Mouse (Mus musculus) layer of hippocampus, postnatal 25 days (tissue): ENCODE measurements around the gene Pomp. TPM values are rescaled to one million over a fixed set of nuclear protein-coding genes. Genes with fewer than 3 reads are reported as not detected.

Experiments used
- DNase-seq, 2 experiments: peaks; one replicate each; pipeline ENCODE4 v3.0.0; 2022; ENCODE audit warnings: mixed read lengths in 2 of 2, low spot score in 1 of 2; ENCODE audit errors: extremely low spot score in 1 of 2
- total RNA-seq, 2 experiments: library from RNA; stranded (reverse); gene quantifications; 2 replicates each; pipeline ENCODE4 v1.2.3; 2021

Pomp gene
- total RNA-seq, 2 experiments from 2014 or later, result 133 to 160 TPM

GRCm38 (mm10) chr5:147848164-147848863 lies 11.9 kb upstream of the Pomp start:
- DNase-seq, result peak; percentile 60 to 81

GRCm38 (mm10) chr5:147850194-147850593 lies 10.1 kb upstream of the Pomp start:
- no peak for DNase-seq

GRCm38 (mm10) chr5:147860076-147860448 lies 199 bp upstream of the Pomp start:
- DNase-seq, result no peak

DNA sequence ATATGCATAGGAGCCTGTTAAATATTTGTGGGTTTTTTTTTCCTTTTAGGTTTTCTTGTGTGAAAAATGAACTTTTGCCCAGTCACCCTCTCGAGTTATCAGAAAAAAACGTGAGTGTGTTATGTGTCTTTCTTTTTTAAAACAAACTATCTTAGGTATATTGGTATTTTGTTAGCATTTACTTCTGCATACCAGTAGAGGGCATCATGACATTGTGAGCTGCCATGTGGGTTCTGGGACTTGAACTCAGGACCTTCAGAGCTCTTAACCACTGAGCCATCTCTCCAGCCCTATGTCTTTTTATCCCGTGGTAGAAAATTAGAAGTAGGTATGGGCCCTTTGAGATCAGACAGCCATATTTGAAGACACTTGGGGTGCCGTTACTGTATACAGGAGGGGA lies 8.4 kb downstream of the Pomp start:
- DNase-seq, result no peak

GRCm38 (mm10) chr5:147869568-147869967 lies 9.3 kb downstream of the Pomp start:
- DNase-seq, result no peak

GRCm38 (mm10) chr5:147870296-147870695 lies 10.0 kb downstream of the Pomp start:
- no peak for DNase-seq

GRCm38 (mm10) chr5:147871091-147871820 lies 11.0 kb downstream of the Pomp start:
- DNase-seq, result no peak

DNA sequence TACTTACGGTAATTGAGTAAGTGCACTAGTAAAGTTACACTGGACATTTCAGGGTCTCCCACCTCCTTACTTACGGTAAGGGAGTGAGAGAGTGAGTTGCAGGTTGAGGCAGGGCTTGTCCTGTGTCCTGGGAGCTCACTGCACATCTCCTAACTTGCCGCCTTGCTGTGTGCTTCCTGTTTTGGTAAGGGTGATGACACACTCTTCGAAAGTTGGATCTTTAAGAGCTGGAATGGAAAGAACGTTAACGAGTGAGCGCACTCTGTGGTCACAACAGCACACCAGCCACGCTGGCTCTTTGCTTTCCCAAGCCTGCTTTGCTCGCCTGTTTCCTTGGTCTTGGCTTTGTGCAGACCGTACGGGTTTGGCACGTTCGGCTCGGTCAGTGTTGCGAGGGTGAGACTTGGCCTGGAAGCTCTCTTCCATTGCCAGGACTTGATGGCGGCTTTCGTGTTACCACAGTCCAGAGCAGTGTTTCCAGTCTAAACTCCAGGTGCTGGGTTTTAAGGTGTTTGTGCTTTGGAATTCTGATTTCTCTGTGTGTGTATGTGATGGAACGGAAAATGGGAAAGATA lies 14.3 kb downstream of the Pomp start:
- no peak for DNase-seq

DNA sequence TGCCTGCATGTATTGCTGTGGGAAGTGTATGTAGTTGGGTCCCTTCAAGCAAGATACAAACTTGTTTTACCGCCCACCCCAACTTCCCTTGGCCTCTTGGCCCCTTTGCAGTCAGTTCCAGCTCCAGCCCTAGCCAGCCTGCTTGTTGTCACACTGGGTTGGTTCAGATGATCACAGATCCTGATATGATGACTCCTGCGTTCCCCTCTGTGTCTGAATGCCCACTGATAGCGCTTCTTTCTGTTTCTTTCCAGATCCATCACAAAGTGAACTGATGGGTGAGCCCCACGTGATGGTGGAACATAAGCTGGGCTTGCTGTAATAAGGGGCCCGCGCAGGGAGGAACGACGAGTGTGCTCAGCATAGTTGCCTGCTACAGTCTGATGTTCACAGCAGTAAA lies 14.9 kb downstream of the Pomp start:
- no peak for DNase-seq

DNA sequence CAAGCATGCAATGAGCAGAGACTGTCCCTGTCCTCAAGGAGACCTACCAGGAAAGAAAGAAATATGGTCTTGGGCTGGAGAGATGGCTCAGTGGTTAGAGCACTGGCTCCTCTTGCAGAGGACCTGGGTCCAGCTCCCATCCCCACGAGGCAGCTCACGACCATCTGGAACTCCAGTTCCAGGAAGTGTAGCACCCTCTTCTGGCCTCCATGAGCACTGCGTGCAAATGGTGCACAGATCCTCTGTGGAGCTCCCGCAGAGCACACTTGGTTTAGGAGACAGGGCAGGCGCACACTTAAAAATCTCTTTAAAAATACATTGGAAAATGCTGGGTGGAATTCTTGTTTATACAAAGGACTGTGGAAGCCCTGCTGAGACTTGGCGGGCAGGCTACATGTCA lies 17.3 kb downstream of the Pomp start:
- DNase-seq, result no peak

- no peak for DNase-seq
Observed at GRCm38 (mm10) chr5:147879971-147880682, 19.9 kb downstream of the Pomp start.

GRCm38 (mm10) chr5:147883581-147883980 lies 23.3 kb downstream of the Pomp start:
- no peak for DNase-seq

DNA sequence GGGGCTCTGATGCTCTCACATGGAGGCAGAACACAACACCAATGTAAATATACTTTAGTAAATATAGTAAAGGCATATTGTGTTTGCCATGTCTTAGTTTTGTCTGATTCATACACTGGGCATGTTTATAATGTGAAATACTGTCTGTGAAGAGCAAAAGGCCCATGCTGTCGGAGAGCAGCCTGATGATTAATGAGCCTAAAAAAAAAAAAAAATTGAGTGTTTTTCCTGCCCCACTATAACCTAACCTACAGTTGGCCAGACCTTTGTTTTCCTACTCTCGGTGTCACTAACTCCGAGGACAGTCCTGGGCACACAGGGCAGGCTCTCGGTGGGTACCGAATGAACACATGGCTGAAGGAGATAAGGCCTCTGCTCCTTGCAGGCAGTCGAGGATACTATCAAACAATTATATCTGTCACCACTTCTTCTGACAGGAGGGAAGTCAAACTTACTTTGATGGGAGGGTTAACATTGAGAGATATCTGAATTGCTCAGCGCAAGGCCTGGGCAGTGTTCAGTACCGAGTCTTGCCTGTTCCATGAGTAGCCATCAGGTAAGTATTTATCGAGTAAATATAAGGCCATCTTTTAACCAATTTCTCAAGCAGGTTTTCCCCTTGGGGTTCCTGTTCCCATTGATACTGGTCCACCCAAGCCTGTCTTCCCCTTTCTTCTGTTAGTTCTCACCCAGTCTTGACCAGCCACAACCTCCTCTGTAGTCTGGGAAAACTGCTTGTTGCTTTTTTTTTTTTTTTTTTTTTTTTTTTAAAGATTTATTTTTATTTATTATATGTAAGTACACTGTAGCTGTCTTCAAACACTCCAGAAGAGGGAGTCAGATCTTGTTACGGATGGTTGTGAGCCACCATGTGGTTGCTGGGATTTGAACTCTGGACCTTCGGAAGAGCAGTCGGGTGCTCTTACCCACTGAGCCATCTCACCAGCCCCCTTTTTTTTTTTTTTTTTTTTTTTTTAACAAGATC lies 28.3 kb downstream of the Pomp start:
- DNase-seq, result no peak

- DNase-seq, result no peak
Observed at GRCm38 (mm10) chr5:147892735-147893134, 32.5 kb downstream of the Pomp start.

GRCm38 (mm10) chr5:147893143-147893542 lies 32.9 kb downstream of the Pomp start:
- DNase-seq, result no peak

GRCm38 (mm10) chr5:147893766-147894454 lies 33.6 kb downstream of the Pomp start:
- peak in 1 of 2 experiments; percentile 33 for DNase-seq

DNA sequence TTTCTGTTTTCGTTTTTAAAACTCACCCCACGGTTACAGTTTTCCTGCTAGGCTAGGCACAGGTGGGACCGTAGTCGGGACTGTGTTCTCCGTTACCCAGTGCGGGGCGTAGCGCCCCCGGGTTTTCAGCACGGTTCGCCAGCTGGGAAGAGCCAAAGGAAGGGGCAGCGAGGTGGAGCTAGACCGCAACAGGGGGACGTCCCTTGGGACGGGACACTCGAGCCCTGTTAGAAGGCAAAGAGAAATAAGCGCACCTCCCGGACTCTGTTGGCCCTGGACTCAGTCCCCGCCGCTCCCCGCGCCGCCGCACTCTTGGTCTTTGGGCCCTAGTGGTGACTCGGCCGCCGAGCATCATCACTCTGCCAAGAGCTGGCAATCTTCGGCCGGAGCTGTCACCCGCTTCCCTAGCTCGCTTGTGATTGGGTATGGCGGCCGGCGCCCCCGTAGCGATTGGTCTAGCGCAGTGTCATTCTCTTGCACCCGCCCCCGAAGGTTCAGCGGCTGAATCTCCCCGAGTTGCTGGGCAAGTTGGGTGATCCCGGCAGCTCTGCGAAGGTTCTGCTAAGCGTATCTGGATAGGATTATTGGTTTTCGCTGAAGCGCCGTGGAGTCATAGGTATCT lies 34.3 kb downstream of the Pomp start, which contains the start of gene Slc46a3:
TSS of gene Slc46a3 (minus strand) at position 361 of the 622 bp plus-strand sequence.
- peak; percentile 90 to 93 for DNase-seq

DNA sequence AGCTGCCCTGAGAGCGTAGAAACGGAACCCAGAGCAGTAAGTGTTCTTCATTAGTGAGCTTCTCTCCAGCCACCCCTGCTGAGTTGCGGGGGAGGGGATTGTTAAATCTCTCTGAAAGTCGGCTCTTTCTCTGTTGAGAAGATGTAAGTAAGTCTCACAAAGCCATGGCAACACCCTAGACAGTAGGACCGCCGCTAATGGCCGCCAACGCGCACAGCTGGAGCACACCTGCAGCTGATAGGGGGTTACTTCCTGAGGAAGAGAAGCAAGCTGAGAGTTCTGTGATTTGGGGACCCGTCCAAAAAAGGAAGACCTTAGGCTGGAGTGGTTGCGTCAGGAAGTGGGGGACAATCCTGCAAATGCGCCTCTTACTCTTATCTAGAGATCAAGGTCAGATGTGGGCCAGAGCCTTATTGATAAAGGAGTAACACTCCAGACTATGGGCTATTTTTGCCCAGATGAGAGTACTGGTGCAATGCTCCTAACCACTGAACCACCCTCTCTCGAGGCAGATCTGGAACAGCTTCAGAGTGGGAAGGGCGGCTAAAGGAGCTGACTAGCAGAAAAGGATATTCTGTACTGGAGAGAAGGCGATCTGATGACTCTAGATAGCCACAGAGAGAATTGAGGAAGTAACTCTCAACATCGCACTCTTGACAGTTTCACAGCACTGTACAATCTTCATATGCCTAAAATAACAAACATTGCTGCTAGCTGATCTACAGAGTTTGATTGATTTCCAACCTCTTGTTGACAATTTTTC lies 35.4 kb downstream of the Pomp start:
- no peak for DNase-seq
